Mouse (Mus musculus): ENCODE data around the gene Trim37.

DNA sequence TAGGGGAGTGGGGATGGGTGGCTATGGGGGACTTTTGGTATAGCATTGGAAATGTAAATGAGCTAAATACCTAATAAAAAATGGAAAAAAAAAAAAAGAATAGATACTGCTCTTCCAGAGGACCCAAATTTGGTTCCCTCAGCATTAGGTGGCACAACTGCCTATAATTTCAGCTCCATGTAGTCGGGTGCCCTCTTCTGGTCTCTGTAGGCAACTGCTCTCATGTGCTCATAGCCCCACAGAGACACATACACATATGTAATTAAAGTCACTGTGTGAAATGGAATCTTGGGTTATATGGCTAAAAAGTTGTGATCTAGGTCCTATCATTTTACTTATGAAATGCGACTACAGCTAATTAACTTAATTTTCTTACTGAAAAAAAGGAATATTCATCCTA is 141.9 kb downstream of the Trim37 start:
- no peak for TF ChIP-seq POLR2A (IDR thresholded peaks at IDR 0.05; ENCODE audit: borderline replicate concordance, insufficient read depth, low read length)
- TF ChIP-seq CTCF (IDR thresholded peaks at IDR 0.05; ENCODE audit: borderline replicate concordance, insufficient read depth, low read depth, low read length) = no peak

All from cerebellum, adult 2 months (tissue).